Mouse (Mus musculus): ENCODE measurements around the gene Bcar3.

The Bcar3 gene

GRCm38 (mm10) chr3:122566112-122566511 is 272.2 kb downstream of the Bcar3 start:
- DNase-seq (ENCODE audit: low spot score in 2 of 2) = no peak

GRCm38 (mm10) chr3:122566549-122566948 is 272.6 kb downstream of the Bcar3 start:
- DNase-seq (ENCODE audit: low spot score in 2 of 2) = no peak

GRCm38 (mm10) chr3:122573426-122574286 is 279.7 kb downstream of the Bcar3 start:
- peak; percentile 38 to 69 for DNase-seq (ENCODE audit: low spot score in 2 of 2)

GRCm38 (mm10) chr3:122574921-122575320 is 281.0 kb downstream of the Bcar3 start:
- no peak for DNase-seq (ENCODE audit: low spot score in 2 of 2)

GRCm38 (mm10) chr3:122577360-122577759 is 283.4 kb downstream of the Bcar3 start:
- DNase-seq (ENCODE audit: low spot score in 2 of 2) = no peak

Data from left cerebral cortex, adult 9 months (tissue).